Mouse (Mus musculus): ENCODE results near the gene Tmem237. TPM values are rescaled to one million over a fixed set of nuclear protein-coding genes. Genes with fewer than 3 reads are reported as not detected.

Tmem237 gene
- polyA plus RNA-seq, 1 experiment = 10.3 TPM

- TF ChIP-seq CTCF (conservative IDR thresholded peaks at IDR 0.05; ENCODE audit: insufficient read depth, insufficient read length, low read depth, low read length) = no peak
- no peak for TF ChIP-seq POLR2A (IDR thresholded peaks at IDR 0.05; ENCODE audit: low read depth, low read length)
- H3K4me1 ChIP-seq (ENCODE audit: control insufficient read depth, insufficient read depth, low read length) = no peaks in the 10 kb centered on the region
- peaks cover 5% of the 10 kb centered on the region for H3K36me3 ChIP-seq (ENCODE audit: control insufficient read depth, insufficient read depth, low read length)
- no peak overlapping the region for H3K4me3 ChIP-seq (ENCODE audit: insufficient read depth, low read depth, low read length)
- 69% methylated on average over 6 of the region's 6 CpGs for WGBS
- H3K27me3 ChIP-seq (replicated peaks; ENCODE audit: control insufficient read depth, insufficient read depth, low read length) = no peaks in the 10 kb centered on the region
- H3K27ac ChIP-seq (ENCODE audit: insufficient read depth, low read depth, low read length) = peak overlapping the region; percentile 27; the same call in 1 of the 2 replicates
- DNase-seq = peak; percentile 82
These were observed 18.1 kb downstream of the Tmem237 start for GRCm38 (mm10) chr1:59102071-59102470.

DNA sequence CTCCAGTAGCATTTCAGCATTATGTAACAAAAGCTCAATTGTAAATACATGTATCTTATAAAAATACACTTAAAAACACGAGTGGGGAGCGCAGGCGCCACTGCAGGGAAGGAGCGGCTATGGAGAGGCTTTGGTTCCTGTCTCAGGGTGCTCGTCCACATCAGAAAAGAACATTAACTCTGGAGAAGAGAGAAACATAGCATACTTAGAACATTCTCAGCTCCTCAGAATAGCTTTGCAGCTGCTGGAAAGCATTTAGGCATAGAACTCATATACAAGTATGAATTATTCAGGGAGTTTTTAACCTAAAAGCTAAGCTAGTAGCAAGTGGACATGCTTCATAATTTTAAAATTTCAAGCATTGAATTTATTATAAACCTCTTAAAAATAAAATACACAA, 19.2 kb downstream of the Tmem237 start:
- Histone ChIP-seq H3K4me3 (ENCODE audit: insufficient read depth, low read depth, low read length) (no peak overlapping the region), H3K4me1 (ENCODE audit: control insufficient read depth, insufficient read depth, low read length) (no peaks in the 10 kb centered on the region), H3K27me3 (replicated peaks; ENCODE audit: control insufficient read depth, insufficient read depth, low read length) (no peaks in the 10 kb centered on the region), H3K27ac (ENCODE audit: insufficient read depth, low read depth, low read length) (no peak overlapping the region), H3K36me3 (ENCODE audit: control insufficient read depth, insufficient read depth, low read length) (peaks cover 3% of the 10 kb centered on the region)
- WGBS = 91% methylated on average over 5 of the region's 5 CpGs
- no peak for TF ChIP-seq CTCF (conservative IDR thresholded peaks at IDR 0.05; ENCODE audit: insufficient read depth, insufficient read length, low read depth, low read length)
- no peak for TF ChIP-seq POLR2A (IDR thresholded peaks at IDR 0.05; ENCODE audit: low read depth, low read length)
- DNase-seq = no peak

- no peak for DNase-seq
- Histone ChIP-seq H3K4me3 (ENCODE audit: insufficient read depth, low read depth, low read length) (no peak within 1 kb of the TSS), H3K4me1 (ENCODE audit: control insufficient read depth, insufficient read depth, low read length) (no peaks in the 10 kb centered on the region), H3K36me3 (ENCODE audit: control insufficient read depth, insufficient read depth, low read length) (no peaks in the 10 kb centered on the region), H3K27me3 (replicated peaks; ENCODE audit: control insufficient read depth, insufficient read depth, low read length) (no peaks in the 10 kb centered on the region; the same call in 1 of the 2 replicates), H3K27ac (ENCODE audit: insufficient read depth, low read depth, low read length) (no peak within 1 kb of the TSS)
- 90% methylated on average over 19 of the region's 19 CpGs for WGBS
- TF ChIP-seq POLR2A (IDR thresholded peaks at IDR 0.05; ENCODE audit: low read depth, low read length) = no peak
These were observed 25.5 kb downstream of the Tmem237 start, which contains the start of gene C2cd6 for GRCm38 (mm10) chr1:59094705-59095104. Gene C2cd6, minus strand, starts transcription at chr1:59094900.

- 18% methylated on average over 3 of the region's 3 CpGs for WGBS
These were observed 49.3 kb downstream of the Tmem237 start for GRCm38 (mm10) chr1:59070867-59071266.

DNA sequence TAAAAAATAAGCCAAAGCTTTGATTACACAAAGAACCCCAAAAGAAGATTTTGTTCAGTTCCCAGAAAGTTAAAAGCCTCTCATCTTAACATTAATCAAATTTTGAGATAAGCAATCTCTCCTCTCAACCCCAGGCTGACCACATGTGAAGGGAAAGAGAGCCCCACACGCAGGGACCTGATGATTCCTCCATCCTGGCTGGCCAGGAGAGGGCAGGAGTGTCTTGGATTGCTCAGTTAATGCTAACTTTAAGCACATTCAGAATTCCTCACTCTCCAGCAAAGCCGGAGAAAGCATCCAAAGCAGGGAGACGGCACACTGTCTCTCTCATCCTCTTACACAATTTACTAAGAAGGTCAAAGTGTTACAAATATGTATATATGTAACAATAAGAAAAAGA, 52.2 kb downstream of the Tmem237 start:
- H3K4me3 ChIP-seq (ENCODE audit: insufficient read depth, low read depth, low read length) = no peak overlapping the region
- WGBS = 0% methylated on average over 3 of the region's 3 CpGs
- no peaks in the 10 kb centered on the region for H3K4me1 ChIP-seq (ENCODE audit: control insufficient read depth, insufficient read depth, low read length)
- TF ChIP-seq CTCF (conservative IDR thresholded peaks at IDR 0.05; ENCODE audit: insufficient read depth, insufficient read length, low read depth, low read length) = peak; percentile 71
- no peak for TF ChIP-seq POLR2A (IDR thresholded peaks at IDR 0.05; ENCODE audit: low read depth, low read length)
- H3K27me3 ChIP-seq (replicated peaks; ENCODE audit: control insufficient read depth, insufficient read depth, low read length) = no peaks in the 10 kb centered on the region
- H3K27ac ChIP-seq (ENCODE audit: insufficient read depth, low read depth, low read length) = no peak overlapping the region
- no peaks in the 10 kb centered on the region for H3K36me3 ChIP-seq (ENCODE audit: control insufficient read depth, insufficient read depth, low read length)
- DNase-seq = peak; percentile 64

More at GRCm38 (mm10) chr1:59070867-59071266, 49.3 kb downstream of the Tmem237 start:
- TF ChIP-seq POLR2A (IDR thresholded peaks at IDR 0.05; ENCODE audit: low read depth, low read length) (no peak), CTCF (conservative IDR thresholded peaks at IDR 0.05; ENCODE audit: insufficient read depth, insufficient read length, low read depth, low read length) (peak; percentile 72)
- DNase-seq = peak; percentile 51
- Histone ChIP-seq H3K4me3 (ENCODE audit: insufficient read depth, low read depth, low read length) (no peak overlapping the region), H3K36me3 (ENCODE audit: control insufficient read depth, insufficient read depth, low read length) (no peaks in the 10 kb centered on the region), H3K27ac (ENCODE audit: insufficient read depth, low read depth, low read length) (no peak overlapping the region), H3K4me1 (ENCODE audit: control insufficient read depth, insufficient read depth, low read length) (no peaks in the 10 kb centered on the region), H3K27me3 (replicated peaks; ENCODE audit: control insufficient read depth, insufficient read depth, low read length) (no peaks in the 10 kb centered on the region)

DNA sequence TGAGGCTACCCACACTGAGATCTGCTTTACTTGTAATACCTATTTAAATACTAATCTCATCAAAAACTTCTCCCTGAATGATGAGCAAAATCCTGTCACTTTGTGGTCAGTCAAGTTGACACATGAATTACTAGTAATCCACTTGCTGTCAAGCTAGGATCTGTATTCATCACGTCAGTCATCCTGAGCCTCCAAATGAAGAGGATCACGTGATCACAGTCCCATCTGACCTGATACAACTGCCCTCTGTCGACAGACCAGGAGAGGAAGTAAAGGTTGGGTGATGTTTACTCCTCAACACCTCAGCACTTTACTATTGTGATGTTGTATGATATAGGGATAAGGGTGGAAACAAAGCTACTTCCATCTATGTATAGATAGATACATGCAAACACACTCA, 56.5 kb downstream of the Tmem237 start:
- TF ChIP-seq CTCF (conservative IDR thresholded peaks at IDR 0.05; ENCODE audit: insufficient read depth, insufficient read length, low read depth, low read length) (no peak), POLR2A (IDR thresholded peaks at IDR 0.05; ENCODE audit: low read depth, low read length) (no peak)
- Histone ChIP-seq H3K4me3 (ENCODE audit: insufficient read depth, low read depth, low read length) (no peak overlapping the region), H3K36me3 (ENCODE audit: control insufficient read depth, insufficient read depth, low read length) (no peaks in the 10 kb centered on the region), H3K27me3 (replicated peaks; ENCODE audit: control insufficient read depth, insufficient read depth, low read length) (no peaks in the 10 kb centered on the region), H3K27ac (ENCODE audit: insufficient read depth, low read depth, low read length) (no peak overlapping the region), H3K4me1 (ENCODE audit: control insufficient read depth, insufficient read depth, low read length) (no peaks in the 10 kb centered on the region)
- 56% methylated on average over 3 of the region's 3 CpGs for WGBS
- DNase-seq = no peak

DNA sequence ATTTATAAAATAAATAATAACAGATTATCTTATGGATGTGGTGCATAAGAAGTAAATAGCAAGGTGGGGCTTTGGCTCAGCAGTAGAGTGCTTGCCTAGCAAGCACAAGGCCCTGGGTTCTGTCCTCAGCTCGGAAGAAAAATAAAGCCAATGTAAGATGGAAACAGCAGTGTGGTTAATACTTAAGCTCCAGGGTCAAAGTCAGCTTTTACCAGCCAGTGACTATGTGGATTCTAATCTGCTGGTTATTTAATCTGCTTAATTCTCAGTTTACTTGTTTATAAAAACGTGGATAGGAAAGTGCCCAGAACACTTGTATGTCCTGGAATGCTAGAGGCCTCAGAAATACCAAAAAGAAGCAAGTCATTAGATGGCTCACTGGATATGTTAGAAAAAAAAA, 63.3 kb downstream of the Tmem237 start:
- Histone ChIP-seq H3K36me3 (ENCODE audit: control insufficient read depth, insufficient read depth, low read length) (no peaks in the 10 kb centered on the region), H3K27me3 (replicated peaks; ENCODE audit: control insufficient read depth, insufficient read depth, low read length) (no peaks in the 10 kb centered on the region), H3K4me1 (ENCODE audit: control insufficient read depth, insufficient read depth, low read length) (no peaks in the 10 kb centered on the region), H3K27ac (ENCODE audit: insufficient read depth, low read depth, low read length) (no peak overlapping the region), H3K4me3 (ENCODE audit: insufficient read depth, low read depth, low read length) (no peak overlapping the region)
- DNase-seq = peak; percentile 79
- WGBS = 33% methylated on average over 2 of the region's 2 CpGs
- TF ChIP-seq CTCF (conservative IDR thresholded peaks at IDR 0.05; ENCODE audit: insufficient read depth, insufficient read length, low read depth, low read length) (no peak), POLR2A (IDR thresholded peaks at IDR 0.05; ENCODE audit: low read depth, low read length) (no peak)

Data from kidney, adult 2 months (tissue).